Mouse (Mus musculus): Measurements from ENCODE around the gene Fbxw21.

DNA sequence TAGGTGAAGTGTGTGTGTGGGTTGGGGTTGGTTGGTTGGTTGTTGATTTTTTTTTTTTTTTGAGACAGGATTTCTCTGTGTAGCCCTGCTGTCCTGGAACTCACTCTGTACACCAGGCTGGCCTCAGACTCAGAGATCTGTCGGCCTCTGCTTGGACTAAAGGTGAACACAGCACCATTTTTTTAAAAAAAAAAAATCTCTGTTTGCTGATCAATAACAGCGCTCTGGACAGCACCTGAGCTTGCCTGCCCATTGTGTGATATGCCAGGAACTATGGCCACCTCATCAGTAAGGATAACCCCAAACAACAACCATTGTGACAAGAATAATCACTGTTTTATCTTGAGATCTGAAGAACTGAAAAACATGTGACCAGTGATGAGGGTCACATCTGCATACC is 36.8 kb downstream of the Fbxw21 start:
- TF ChIP-seq CTCF (conservative IDR thresholded peaks at IDR 0.05 in 1 of 2, IDR thresholded peaks at IDR 0.05 in 1 of 2; ENCODE audit: low read depth in 2 of 2, low read length in 2 of 2) (no peak), POLR2AphosphoS2 (IDR thresholded peaks at IDR 0.05; ENCODE audit: low read depth, low read length) (no peak), EP300 (IDR thresholded peaks at IDR 0.05; ENCODE audit: low read length) (no peak), NRF1 (IDR thresholded peaks at IDR 0.05; ENCODE audit: low read depth, low read length) (no peak), TCF12 (IDR thresholded peaks at IDR 0.05; ENCODE audit: low read depth, low read length) (no peak), ZNF384 (IDR thresholded peaks at IDR 0.05; ENCODE audit: low read depth, low read length) (no peak), NELFE (IDR thresholded peaks at IDR 0.05; ENCODE audit: low read depth, low read length) (no peak), POLR2A (IDR thresholded peaks at IDR 0.05; ENCODE audit: low read depth, low read length) (no peak), MAX (IDR thresholded peaks at IDR 0.05; ENCODE audit: low read length) (no peak), JUN (IDR thresholded peaks at IDR 0.05; ENCODE audit: insufficient read depth, low read depth, low read length) (no peak), ZC3H11A (IDR thresholded peaks at IDR 0.05; ENCODE audit: low read depth, low read length) (no peak), MAFK (IDR thresholded peaks at IDR 0.05; ENCODE audit: insufficient replicate concordance, low read length) (no peak), UBTF (IDR thresholded peaks at IDR 0.05; ENCODE audit: low read depth, low read length) (no peak)

All from CH12.LX (cell line).